Mouse (Mus musculus): ENCODE data around the gene Psmb9. TPM values are rescaled to one million over a fixed set of nuclear protein-coding genes. Genes with fewer than 3 reads are reported as not detected.

Gene Psmb9
- polyA plus RNA-seq, 1 experiment from 2014 or later: 0.59 TPM

- 17% methylated on average over 9 of the region's 9 CpGs for WGBS
- Histone ChIP-seq H3K36me3 (no peaks in the 10 kb centered on the region), H3K9me3 (replicated peaks) (peaks cover 6% of the 10 kb centered on the region; the same call in 1 of the 2 replicates), H3K4me1 (replicated peaks) (peaks cover 11% of the 10 kb centered on the region), H3K27ac (ENCODE audit: poor library complexity, severe bottlenecking) (no peak overlapping the region), H3K27me3 (replicated peaks) (peaks cover 81% of the 10 kb centered on the region), H3K4me2 (peak overlapping the region; percentile 97), H3K4me3 (no peak overlapping the region), H3K9ac (no peak overlapping the region)
- ATAC-seq (ENCODE audit: insufficient number of reproducible peaks, low FRiP score): no peak
Measured at GRCm38 (mm10) chr17:34205746-34206176, 18.2 kb upstream of the Psmb9 start.

GRCm38 (mm10) chr17:34205021-34205745 lies 17.6 kb upstream of the Psmb9 start:
- H3K27ac ChIP-seq (ENCODE audit: poor library complexity, severe bottlenecking): no peak overlapping the region

GRCm38 (mm10) chr17:34204303-34205010 lies 16.9 kb upstream of the Psmb9 start:
- peaks cover 11% of the 10 kb centered on the region for H3K4me1 ChIP-seq (replicated peaks)
- 1% methylated on average over 44 of the region's 44 CpGs for WGBS
- H3K4me2 ChIP-seq: peak overlapping the region; percentile 97
- H3K4me3 ChIP-seq: peak overlapping the region; percentile 80
- H3K36me3 ChIP-seq: no peaks in the 10 kb centered on the region
- ATAC-seq (ENCODE audit: insufficient number of reproducible peaks, low FRiP score): 0 out of 2 replicates have a peak, but pooled peaks have one; percentile 26
- H3K9me3 ChIP-seq (replicated peaks): peaks cover 1% of the 10 kb centered on the region; the same call in 1 of the 2 replicates
- H3K27me3 ChIP-seq (replicated peaks): peaks cover 77% of the 10 kb centered on the region
- H3K9ac ChIP-seq: peak overlapping the region; percentile 73
- no peak overlapping the region for H3K27ac ChIP-seq (ENCODE audit: poor library complexity, severe bottlenecking)

More at GRCm38 (mm10) chr17:34205021-34205745, 17.6 kb upstream of the Psmb9 start:
- 13% methylated on average over 18 of the region's 18 CpGs for WGBS
- H3K9ac ChIP-seq: peak overlapping the region; percentile 73
- H3K27me3 ChIP-seq (replicated peaks): peaks cover 80% of the 10 kb centered on the region
- H3K36me3 ChIP-seq: no peaks in the 10 kb centered on the region
- H3K4me2 ChIP-seq: peak overlapping the region; percentile 97
- ATAC-seq (ENCODE audit: insufficient number of reproducible peaks, low FRiP score): no peak
- peaks cover 11% of the 10 kb centered on the region for H3K4me1 ChIP-seq (replicated peaks)
- H3K4me3 ChIP-seq: peak overlapping the region; percentile 80
- H3K9me3 ChIP-seq (replicated peaks): peaks cover 6% of the 10 kb centered on the region; the same call in 1 of the 2 replicates

GRCm38 (mm10) chr17:34203444-34203843 lies 15.9 kb upstream of the Psmb9 start, which contains the start of gene Tap2:
Tap2 (plus strand) TSS chr17:34203527.
- peaks cover 77% of the 10 kb centered on the region for H3K27me3 ChIP-seq (replicated peaks)
- no peak for ATAC-seq (ENCODE audit: insufficient number of reproducible peaks, low FRiP score)
- peak within 1 kb of the TSS; percentile 97 for H3K4me2 ChIP-seq
- H3K9ac ChIP-seq: peak within 1 kb of the TSS; percentile 73
- H3K27ac ChIP-seq (ENCODE audit: poor library complexity, severe bottlenecking): no peak within 1 kb of the TSS
- H3K9me3 ChIP-seq (replicated peaks): no peaks in the 10 kb centered on the region
- no peaks in the 10 kb centered on the region for H3K36me3 ChIP-seq
- H3K4me1 ChIP-seq (replicated peaks): peaks cover 12% of the 10 kb centered on the region
- peak within 1 kb of the TSS; percentile 80 for H3K4me3 ChIP-seq
- WGBS: 61% methylated on average over 5 of the region's 5 CpGs

GRCm38 (mm10) chr17:34202760-34203442 lies 15.3 kb upstream of the Psmb9 start:
- H3K9me3 ChIP-seq (replicated peaks): no peaks in the 10 kb centered on the region
- H3K4me1 ChIP-seq (replicated peaks): peaks cover 17% of the 10 kb centered on the region
- peak; percentile 34; the same call in 1 of the 2 replicates for ATAC-seq (ENCODE audit: insufficient number of reproducible peaks, low FRiP score)
- H3K27ac ChIP-seq (ENCODE audit: poor library complexity, severe bottlenecking): no peak overlapping the region
- H3K36me3 ChIP-seq: no peaks in the 10 kb centered on the region
- peaks cover 79% of the 10 kb centered on the region for H3K27me3 ChIP-seq (replicated peaks)
- H3K4me2 ChIP-seq: no peak overlapping the region
- no peak overlapping the region for H3K4me3 ChIP-seq
- 79% methylated on average over 4 of the region's 4 CpGs for WGBS
- H3K9ac ChIP-seq: no peak overlapping the region

GRCm38 (mm10) chr17:34201506-34202055 lies 14.0 kb upstream of the Psmb9 start:
- Histone ChIP-seq H3K27ac (ENCODE audit: poor library complexity, severe bottlenecking) (no peak overlapping the region), H3K36me3 (no peaks in the 10 kb centered on the region), H3K4me3 (no peak overlapping the region), H3K27me3 (replicated peaks) (peaks cover 83% of the 10 kb centered on the region), H3K4me2 (no peak overlapping the region), H3K4me1 (replicated peaks) (peaks cover 21% of the 10 kb centered on the region), H3K9me3 (replicated peaks) (no peaks in the 10 kb centered on the region), H3K9ac (no peak overlapping the region)
- no peak for ATAC-seq (ENCODE audit: insufficient number of reproducible peaks, low FRiP score)
- 58% methylated on average over 7 of the region's 7 CpGs for WGBS

GRCm38 (mm10) chr17:34200772-34201505 lies 13.4 kb upstream of the Psmb9 start:
- Histone ChIP-seq H3K27ac (ENCODE audit: poor library complexity, severe bottlenecking) (no peak overlapping the region), H3K27me3 (replicated peaks) (peaks cover 83% of the 10 kb centered on the region), H3K4me2 (no peak overlapping the region), H3K4me3 (no peak overlapping the region), H3K9ac (no peak overlapping the region), H3K9me3 (replicated peaks) (no peaks in the 10 kb centered on the region), H3K36me3 (no peaks in the 10 kb centered on the region), H3K4me1 (replicated peaks) (peaks cover 21% of the 10 kb centered on the region)
- 85% methylated on average over 16 of the region's 16 CpGs for WGBS
- no peak for ATAC-seq (ENCODE audit: insufficient number of reproducible peaks, low FRiP score)

GRCm38 (mm10) chr17:34200047-34200446 lies 12.5 kb upstream of the Psmb9 start:
- no peak overlapping the region for H3K4me3 ChIP-seq
- ATAC-seq (ENCODE audit: insufficient number of reproducible peaks, low FRiP score): no peak
- H3K9ac ChIP-seq: no peak overlapping the region
- peaks cover 15% of the 10 kb centered on the region for H3K4me1 ChIP-seq (replicated peaks)
- H3K36me3 ChIP-seq: no peaks in the 10 kb centered on the region
- H3K9me3 ChIP-seq (replicated peaks): no peaks in the 10 kb centered on the region
- 75% methylated on average over 10 of the region's 10 CpGs for WGBS
- H3K27ac ChIP-seq (ENCODE audit: poor library complexity, severe bottlenecking): no peak overlapping the region
- H3K27me3 ChIP-seq (replicated peaks): peaks cover 84% of the 10 kb centered on the region
- H3K4me2 ChIP-seq: no peak overlapping the region

GRCm38 (mm10) chr17:34199050-34199619 lies 11.6 kb upstream of the Psmb9 start:
- Histone ChIP-seq H3K4me1 (replicated peaks) (peaks cover 11% of the 10 kb centered on the region), H3K27ac (ENCODE audit: poor library complexity, severe bottlenecking) (no peak overlapping the region), H3K27me3 (replicated peaks) (peaks cover 89% of the 10 kb centered on the region), H3K9ac (no peak overlapping the region), H3K9me3 (replicated peaks) (no peaks in the 10 kb centered on the region), H3K4me2 (no peak overlapping the region), H3K4me3 (no peak overlapping the region), H3K36me3 (no peaks in the 10 kb centered on the region)
- 60% methylated on average over 12 of the region's 12 CpGs for WGBS
- no peak for ATAC-seq (ENCODE audit: insufficient number of reproducible peaks, low FRiP score)

GRCm38 (mm10) chr17:34198521-34198912 lies 11.0 kb upstream of the Psmb9 start:
- H3K4me3 ChIP-seq: peak overlapping the region; percentile 56
- no peaks in the 10 kb centered on the region for H3K9me3 ChIP-seq (replicated peaks)
- no peak for ATAC-seq (ENCODE audit: insufficient number of reproducible peaks, low FRiP score)
- 9% methylated on average over 11 of the region's 11 CpGs for WGBS
- H3K4me1 ChIP-seq (replicated peaks): peaks cover 11% of the 10 kb centered on the region
- peaks cover 90% of the 10 kb centered on the region for H3K27me3 ChIP-seq (replicated peaks)
- H3K36me3 ChIP-seq: no peaks in the 10 kb centered on the region
- H3K4me2 ChIP-seq: peak overlapping the region; percentile 84
- H3K9ac ChIP-seq: peak overlapping the region; percentile 16; the same call in 1 of the 2 replicates
- no peak overlapping the region for H3K27ac ChIP-seq (ENCODE audit: poor library complexity, severe bottlenecking)

Data from heart, embryonic 12.5 days (tissue).